Mouse (Mus musculus) left cerebral cortex, postnatal 10 days (tissue): ENCODE measurements around the gene Fam227a. TPM values are rescaled to one million over a fixed set of nuclear protein-coding genes. Genes with fewer than 3 reads are reported as not detected.
A peak's percentile ranks its signal among the peaks of the same experiment; 100 is the strongest.

Source experiments
- DNase-seq, 2 experiments: peaks; one replicate each; pipeline ENCODE4 v3.0.0; 2021 to 2022; ENCODE audit warnings: low spot score in 2 of 2, mixed read lengths in 1 of 2; ENCODE audit errors: extremely low spot score in 1 of 2
- intact Hi-C: fragments of 180-260 bp; cut with DNase I; formaldehyde crosslinking; loops from one replicate; pipeline ENCODE4 v1.15.1; 2025
- total RNA-seq, 2 experiments: library from RNA; stranded (reverse); gene quantifications; 2 replicates each; pipeline ENCODE4 v1.2.3; 2021

Gene Fam227a
- total RNA-seq, 2 experiments from 2014 or later: 10.4 to 10.6 TPM

- no peak for DNase-seq
- intact Hi-C loops: no loop called here
Observed at GRCm38 (mm10) chr15:79645483-79645882, 13.3 kb downstream of the Fam227a start.

- intact Hi-C loops: no loop called here
- DNase-seq: no peak
Observed at GRCm38 (mm10) chr15:79641135-79641817, 17.5 kb downstream of the Fam227a start.

- no peak for DNase-seq
- intact Hi-C loops: no loop called here
Observed at GRCm38 (mm10) chr15:79630471-79630870, 28.3 kb downstream of the Fam227a start.

GRCm38 (mm10) chr15:79619770-79620414 is 38.9 kb downstream of the Fam227a start:
- no peak for DNase-seq
- intact Hi-C loops: no loop called here

GRCm38 (mm10) chr15:79618456-79618855 is 40.3 kb downstream of the Fam227a start:
- DNase-seq: no peak
- intact Hi-C loops: no loop called here

- no peak for DNase-seq
- intact Hi-C loops: no loop called here
Observed at GRCm38 (mm10) chr15:79617135-79617534, 41.6 kb downstream of the Fam227a start.

GRCm38 (mm10) chr15:79616729-79617128 is 42.0 kb downstream of the Fam227a start:
- intact Hi-C loops: no loop called here
- DNase-seq: no peak

GRCm38 (mm10) chr15:79615501-79615900 is 43.3 kb downstream of the Fam227a start:
- no peak for DNase-seq
- intact Hi-C loops: no loop called here

- no peak for DNase-seq
- intact Hi-C loops: loop anchor here (5.0 kb wide), 2 partner anchors 42 to 62 kb away; partner anchors contain the start of gene Ddx17
Observed at GRCm38 (mm10) chr15:79609226-79609625, 49.5 kb downstream of the Fam227a start.

- DNase-seq: no peak
- intact Hi-C loops: loop anchor here (5.0 kb wide), 2 partner anchors 41 to 61 kb away; partner anchors contain the start of gene Ddx17
Observed at GRCm38 (mm10) chr15:79608214-79608613, 50.5 kb downstream of the Fam227a start.

GRCm38 (mm10) chr15:79607757-79608156 is 51.0 kb downstream of the Fam227a start:
- intact Hi-C loops: loop anchor here (5.0 kb wide), 2 partner anchors 40 to 60 kb away; partner anchors contain the start of gene Ddx17
- peak in 1 of 2 experiments; percentile 14 for DNase-seq

- intact Hi-C loops: loop anchor here (5.0 kb wide), 2 partner anchors 39 to 59 kb away; partner anchors contain the start of gene Ddx17
- peak in 1 of 2 experiments; percentile 9 for DNase-seq
Observed at GRCm38 (mm10) chr15:79606161-79606560, 52.6 kb downstream of the Fam227a start.

GRCm38 (mm10) chr15:79604990-79605665 is 53.6 kb downstream of the Fam227a start, which contains the start of gene Dmc1:
Dmc1 (minus strand) TSS chr15:79605109.
- peak in 1 of 2 experiments; percentile 79 for DNase-seq
- intact Hi-C loops: loop anchor here (5.0 kb wide), 2 partner anchors 38 to 58 kb away; partner anchors contain the start of gene Ddx17

- intact Hi-C loops: no loop called here
- DNase-seq: peak in 1 of 2 experiments; percentile 20
Observed at GRCm38 (mm10) chr15:79600176-79600575, 58.6 kb downstream of the Fam227a start.

GRCm38 (mm10) chr15:79598715-79599114 is 60.0 kb downstream of the Fam227a start:
- intact Hi-C loops: no loop called here
- DNase-seq: no peak

- intact Hi-C loops: no loop called here
- DNase-seq: no peak
Observed at GRCm38 (mm10) chr15:79581581-79581980, 77.2 kb downstream of the Fam227a start.

- intact Hi-C loops: no loop called here
- DNase-seq: no peak
Observed at GRCm38 (mm10) chr15:79577671-79578426, 80.9 kb downstream of the Fam227a start.

GRCm38 (mm10) chr15:79576947-79577346 is 81.8 kb downstream of the Fam227a start:
- intact Hi-C loops: no loop called here
- DNase-seq: no peak
